Mouse (Mus musculus): ENCODE measurements around the gene Vmn2r19. TPM values are rescaled to one million over a fixed set of nuclear protein-coding genes. Genes with fewer than 3 reads are reported as not detected.
"Not testable (repeated sequence)": the region's sequence is repeated elsewhere in the genome, so short reads cannot be mapped to it uniquely, and the experiment has no call there.

Gene Vmn2r19
- polyA plus RNA-seq, 1 experiment from 2014 or later = not detected

- Histone ChIP-seq H3K27me3 (no peaks in the 10 kb centered on the region), H3K4me1 (no peaks in the 10 kb centered on the region), H3K9me3 (no peaks in the 10 kb centered on the region), H3K9ac (replicated peaks) (no peak overlapping the region), H3K27ac (replicated peaks) (no peak overlapping the region), H3K4me2 (replicated peaks) (no peak overlapping the region), H3K4me3 (no peak overlapping the region), H3K36me3 (no peaks in the 10 kb centered on the region)
- WGBS = 95% methylated on average over 1 of the region's 1 CpGs
- ATAC-seq (replicated peaks) = no peak
These were observed 15.3 kb upstream of the Vmn2r19 start for GRCm38 (mm10) chr6:123292751-123293400.

- H3K9me3 ChIP-seq; H3K27me3 ChIP-seq; H3K4me1 ChIP-seq; H3K4me3 ChIP-seq; H3K27ac ChIP-seq (replicated peaks); H3K9ac ChIP-seq (replicated peaks); H3K4me2 ChIP-seq (replicated peaks); ATAC-seq (replicated peaks); H3K36me3 ChIP-seq: not testable (repeated sequence)
- WGBS = 91% methylated on average over 11 of the region's 11 CpGs
These were observed 14.6 kb upstream of the Vmn2r19 start for GRCm38 (mm10) chr6:123293509-123293908.

GRCm38 (mm10) chr6:123296687-123297086 lies 11.4 kb upstream of the Vmn2r19 start:
- Histone ChIP-seq H3K9me3 (no peaks in the 10 kb centered on the region), H3K4me3 (no peak overlapping the region), H3K27ac (replicated peaks) (no peak overlapping the region), H3K27me3 (no peaks in the 10 kb centered on the region), H3K36me3 (no peaks in the 10 kb centered on the region), H3K9ac (replicated peaks) (no peak overlapping the region), H3K4me1 (no peaks in the 10 kb centered on the region), H3K4me2 (replicated peaks) (no peak overlapping the region)
- WGBS = 67% methylated on average over 1 of the region's 1 CpGs
- ATAC-seq (replicated peaks) = no peak

- H3K9ac ChIP-seq (replicated peaks); ATAC-seq (replicated peaks); H3K4me2 ChIP-seq (replicated peaks); H3K9me3 ChIP-seq; H3K4me3 ChIP-seq; H3K4me1 ChIP-seq; H3K27me3 ChIP-seq; H3K36me3 ChIP-seq; H3K27ac ChIP-seq (replicated peaks): not testable (repeated sequence)
- WGBS = 89% methylated on average over 7 of the region's 7 CpGs
These were observed 1.8 kb upstream of the Vmn2r19 start for GRCm38 (mm10) chr6:123306315-123306714.

- ATAC-seq (replicated peaks) = no peak
- H3K4me2 ChIP-seq (replicated peaks) = no peak overlapping the region
- H3K4me3 ChIP-seq = no peak overlapping the region
- H3K36me3 ChIP-seq = no peaks in the 10 kb centered on the region
- no peaks in the 10 kb centered on the region for H3K4me1 ChIP-seq
- H3K9ac ChIP-seq (replicated peaks) = no peak overlapping the region
- WGBS = 23% methylated on average over 2 of the region's 2 CpGs
- H3K27ac ChIP-seq (replicated peaks) = no peak overlapping the region
- no peaks in the 10 kb centered on the region for H3K9me3 ChIP-seq
- no peaks in the 10 kb centered on the region for H3K27me3 ChIP-seq
These were observed 24.4 kb downstream of the Vmn2r19 start for GRCm38 (mm10) chr6:123332503-123332902.

GRCm38 (mm10) chr6:123340093-123340492 lies 32.0 kb downstream of the Vmn2r19 start:
- no peaks in the 10 kb centered on the region for H3K4me1 ChIP-seq
- H3K9ac ChIP-seq (replicated peaks) = no peak overlapping the region
- no peak for ATAC-seq (replicated peaks)
- no peaks in the 10 kb centered on the region for H3K27me3 ChIP-seq
- no peak overlapping the region for H3K4me2 ChIP-seq (replicated peaks)
- no peaks in the 10 kb centered on the region for H3K9me3 ChIP-seq
- no peaks in the 10 kb centered on the region for H3K36me3 ChIP-seq
- no peak overlapping the region for H3K27ac ChIP-seq (replicated peaks)
- no peak overlapping the region for H3K4me3 ChIP-seq

GRCm38 (mm10) chr6:123346141-123346540 lies 38.0 kb downstream of the Vmn2r19 start:
- no peaks in the 10 kb centered on the region for H3K4me1 ChIP-seq
- H3K36me3 ChIP-seq = no peaks in the 10 kb centered on the region
- no peaks in the 10 kb centered on the region for H3K9me3 ChIP-seq
- H3K27ac ChIP-seq (replicated peaks) = no peak overlapping the region
- no peak overlapping the region for H3K9ac ChIP-seq (replicated peaks)
- H3K4me2 ChIP-seq (replicated peaks) = no peak overlapping the region
- no peak for ATAC-seq (replicated peaks)
- H3K27me3 ChIP-seq = no peaks in the 10 kb centered on the region
- no peak overlapping the region for H3K4me3 ChIP-seq
- WGBS = 89% methylated on average over 1 of the region's 1 CpGs

Other genes with a start within 250 kb of the Vmn2r19 start
- gene Clec4a2, start 201.9 kb upstream of the Vmn2r19 start, polyA plus RNA-seq (2015; fragmentation: Nextera tagmentation; extraction: Ambion mirVana) = 0.81 and 1.0 TPM in 2 replicates
- not detected in 2 replicates for gene Clec4b2, start 135.4 kb upstream of the Vmn2r19 start, polyA plus RNA-seq (2015; fragmentation: Nextera tagmentation; extraction: Ambion mirVana)
- gene Clec4n, start 78.5 kb upstream of the Vmn2r19 start, polyA plus RNA-seq (2015; fragmentation: Nextera tagmentation; extraction: Ambion mirVana) = 0.70 and 0.72 TPM in 2 replicates
- gene Clec4d, start 46.2 kb upstream of the Vmn2r19 start, polyA plus RNA-seq (2015; fragmentation: Nextera tagmentation; extraction: Ambion mirVana) = not detected in 2 replicates
- not detected in 2 replicates for gene Clec4e, start 18.5 kb upstream of the Vmn2r19 start, polyA plus RNA-seq (2015; fragmentation: Nextera tagmentation; extraction: Ambion mirVana)
- not detected in 2 replicates for gene Vmn2r20, start 109.8 kb downstream of the Vmn2r19 start, polyA plus RNA-seq (2015; fragmentation: Nextera tagmentation; extraction: Ambion mirVana)
- not detected in 2 replicates for gene Vmn2r21, start 225.1 kb downstream of the Vmn2r19 start, polyA plus RNA-seq (2015; fragmentation: Nextera tagmentation; extraction: Ambion mirVana)

Data from forebrain, embryonic 15.5 days (tissue).